Mouse (Mus musculus) lung, postnatal 0 days (tissue): ENCODE measurements around the gene Sec61g.

Source experiments
- CTCF ChIP-seq: IDR thresholded peaks from 2 replicates; pipeline ENCODE4 v1.5.1; 2016; ENCODE audit warnings: antibody characterized with exemption, mild to moderate bottlenecking
- EP300 ChIP-seq: IDR thresholded peaks from 2 replicates; pipeline ENCODE4 v1.6.1; 2016; ENCODE audit warnings: antibody characterized with exemption, mild to moderate bottlenecking, control low read depth

- no peak for TF ChIP-seq EP300
- TF ChIP-seq CTCF: no peak
These were observed at the start of gene Sec61g for GRCm38 (mm10) chr11:16508052-16508654.
